Comparison of ENCODE assay signal across 8 mouse cellular contexts in genomic region chr3:88149510-88149974, GRCm38 (mm10). TPM values are rescaled to one million over a fixed set of nuclear protein-coding genes. Genes with fewer than 3 reads are reported as not detected.
A peak's percentile ranks its signal among the peaks of the same experiment; 100 is the strongest.
DNase-seq lines count a peak whose midpoint lies in the region; ATAC-seq and TF ChIP-seq lines count a peak whose summit lies in the region.

No protein-coding gene starts in this region.

- 15% methylated on average over 6 of the region's 6 CpGs for WGBS in kidney, postnatal 0 days
- WGBS in embryonic facial prominence, embryonic 14.5 days, result 20% methylated on average over 6 of the region's 6 CpGs
- WGBS in limb, embryonic 10.5 days, result 28% methylated on average over 6 of the region's 6 CpGs
- 10% methylated on average over 6 of the region's 6 CpGs for WGBS in neural tube, embryonic 14.5 days

- TF ChIP-seq CTCF in kidney, postnatal 0 days (IDR thresholded peaks at IDR 0.05; ENCODE audit: low read depth), result no peak

- ATAC-seq in kidney, postnatal 0 days (replicated peaks; ENCODE audit: low FRiP score, low read depth), result no peak
- no peak for ATAC-seq in embryonic facial prominence, embryonic 14.5 days (ENCODE audit: low read depth)
- no peak for ATAC-seq in neural tube, embryonic 14.5 days (ENCODE audit: low read depth)

- DNase-seq in kidney, postnatal 0 days (ENCODE audit: low spot score), result no peak
- no peak for DNase-seq in kidney, adult 11 months
- no peak for DNase-seq in embryonic facial prominence, embryonic 14.5 days (ENCODE audit: low spot score)
- DNase-seq in limb, embryonic 10.5 days (ENCODE audit: low spot score), result no peak
- DNase-seq in MN1 (ENCODE audit: low spot score), result no peak
- no peak for DNase-seq in adrenal gland, adult (ENCODE audit: inconsistent age in 2 of 2, low spot score in 1 of 2)
- DNase-seq in thymus, postnatal 25 days, result no peak

- no peaks in the 10 kb centered on the region for H3K36me3 ChIP-seq in kidney, postnatal 0 days (ENCODE audit: insufficient read depth, low read length)
- H3K36me3 ChIP-seq in embryonic facial prominence, embryonic 14.5 days (ENCODE audit: control insufficient read depth, insufficient read depth, low read length), result 0 out of 2 replicates have a peak, but pooled peaks cover 4% of the 10 kb centered on the region
- 0 out of 2 replicates have a peak, but pooled peaks cover 3% of the 10 kb centered on the region for H3K36me3 ChIP-seq in limb, embryonic 10.5 days
- no peaks in the 10 kb centered on the region for H3K36me3 ChIP-seq in neural tube, embryonic 14.5 days (ENCODE audit: control insufficient read depth, insufficient read depth, low read length)

- peaks cover 51% of the 10 kb centered on the region for H3K4me1 ChIP-seq in kidney, postnatal 0 days (replicated peaks; ENCODE audit: insufficient read depth, low read length)
- peaks cover 52% of the 10 kb centered on the region for H3K4me1 ChIP-seq in embryonic facial prominence, embryonic 14.5 days (ENCODE audit: control insufficient read depth, insufficient read depth, low read length)
- H3K4me1 ChIP-seq in limb, embryonic 10.5 days, result peaks cover 78% of the 10 kb centered on the region
- H3K4me1 ChIP-seq in neural tube, embryonic 14.5 days (ENCODE audit: control insufficient read depth, insufficient read depth, low read length), result peaks cover 64% of the 10 kb centered on the region

- peak overlapping the region; percentile 44; the same call in 1 of the 2 replicates for H3K9ac ChIP-seq in kidney, postnatal 0 days (ENCODE audit: low read depth, low read length)
- peak overlapping the region; percentile 46 for H3K9ac ChIP-seq in embryonic facial prominence, embryonic 14.5 days (ENCODE audit: low read depth, low read length)
- peak overlapping the region; percentile 29; the same call in 1 of the 2 replicates for H3K9ac ChIP-seq in neural tube, embryonic 14.5 days (replicated peaks; ENCODE audit: low read depth, low read length)

- no peak overlapping the region for H3K4me3 ChIP-seq in kidney, postnatal 0 days (replicated peaks; ENCODE audit: low read depth, low read length)
- H3K4me3 ChIP-seq in embryonic facial prominence, embryonic 14.5 days (ENCODE audit: low read depth, low read length), result no peak overlapping the region
- peak overlapping the region; percentile 25; the same call in 1 of the 2 replicates for H3K4me3 ChIP-seq in limb, embryonic 10.5 days
- no peak overlapping the region for H3K4me3 ChIP-seq in neural tube, embryonic 14.5 days (ENCODE audit: low read depth, low read length)

- peak overlapping the region; percentile 32 for H3K27ac ChIP-seq in kidney, postnatal 0 days
- H3K27ac ChIP-seq in embryonic facial prominence, embryonic 14.5 days (replicated peaks; ENCODE audit: low read depth, low read length), result peak overlapping the region; percentile 71; the same call in 1 of the 2 replicates
- peak overlapping the region; percentile 54 for H3K27ac ChIP-seq in limb, embryonic 10.5 days
- peak overlapping the region; percentile 45 for H3K27ac ChIP-seq in neural tube, embryonic 14.5 days (ENCODE audit: low read depth, low read length)

- no peaks in the 10 kb centered on the region for H3K27me3 ChIP-seq in kidney, postnatal 0 days (ENCODE audit: insufficient read depth, low read length)
- no peaks in the 10 kb centered on the region for H3K27me3 ChIP-seq in embryonic facial prominence, embryonic 14.5 days (replicated peaks; ENCODE audit: control insufficient read depth, insufficient read depth, low read length)
- H3K27me3 ChIP-seq in limb, embryonic 10.5 days (ENCODE audit: low read depth, poor library complexity, severe bottlenecking), result no peaks in the 10 kb centered on the region
- H3K27me3 ChIP-seq in neural tube, embryonic 14.5 days (ENCODE audit: control insufficient read depth, insufficient read depth, low read length), result no peaks in the 10 kb centered on the region

- no peaks in the 10 kb centered on the region for H3K9me3 ChIP-seq in kidney, postnatal 0 days (replicated peaks; ENCODE audit: low read length)
- H3K9me3 ChIP-seq in embryonic facial prominence, embryonic 14.5 days (ENCODE audit: control insufficient read depth, low read length), result no peaks in the 10 kb centered on the region
- no peaks in the 10 kb centered on the region for H3K9me3 ChIP-seq in limb, embryonic 10.5 days (replicated peaks)
- H3K9me3 ChIP-seq in neural tube, embryonic 14.5 days (ENCODE audit: control insufficient read depth, low read length), result no peaks in the 10 kb centered on the region

- H3K4me2 ChIP-seq in kidney, postnatal 0 days (ENCODE audit: low read length), result peak overlapping the region; percentile 40
- H3K4me2 ChIP-seq in embryonic facial prominence, embryonic 14.5 days (ENCODE audit: low read depth, low read length), result peak overlapping the region; percentile 40
- H3K4me2 ChIP-seq in neural tube, embryonic 14.5 days (ENCODE audit: low read depth, low read length), result peak overlapping the region; percentile 7; the same call in 1 of the 2 replicates

RNA-seq across cellular contexts. Expression of gene Mef2d, which starts 7.4 kb away (rescaled TPM):
- polyA plus RNA-seq in kidney, postnatal 0 days (2015; fragmentation: Nextera tagmentation; extraction: Ambion mirVana), result 14.4 and 16.2 TPM in 2 replicates
- polyA plus RNA-seq in embryonic facial prominence, embryonic 14.5 days (2014; fragmentation: Nextera tagmentation; extraction: Ambion mirVana), result 36.8 and 41.7 TPM in 2 replicates
- polyA plus RNA-seq in limb, embryonic 10.5 days (2016; fragmentation: Nextera tagmentation; extraction: Ambion mirVana), result 12.3 and 14.0 TPM in 2 replicates
- 19.6 and 20.4 TPM in 2 replicates for polyA plus RNA-seq in neural tube, embryonic 14.5 days (2014; fragmentation: Nextera tagmentation; extraction: Ambion mirVana)
